Mouse (Mus musculus) kidney, postnatal 25 days (tissue): ENCODE measurements around the gene Styx.

Source experiments
- DNase-seq, 2 experiments: peaks; one replicate each; pipeline ENCODE4 v3.0.0; 2021; ENCODE audit warnings: mixed read lengths in 2 of 2

Gene Styx

GRCm38 (mm10) chr14:45469446-45469845, 118.6 kb downstream of the Styx start:
- DNase-seq: no peak
